Mouse (Mus musculus) cerebellum, adult 2 months (tissue): ENCODE measurements around the gene Zfp692.

Experiments used
- CTCF ChIP-seq: fragments of 200-500 bp; IDR thresholded peaks from 2 replicates; pipeline ENCODE4 v1.5.1; 2011; ENCODE audit warnings: low read depth, mild to moderate bottlenecking, control low read depth, low read length, moderate library complexity, borderline replicate concordance; ENCODE audit not compliant: insufficient read depth
- POLR2A ChIP-seq: fragments of 200-500 bp; IDR thresholded peaks from 2 replicates; pipeline ENCODE4 v1.6.1; 2011; ENCODE audit warnings: low read length, control low read depth, borderline replicate concordance; ENCODE audit not compliant: insufficient read depth

- no peak for TF ChIP-seq CTCF
- TF ChIP-seq POLR2A: peak; percentile 43; the same call in 1 of the 2 replicates
These were observed at the start of gene Zfp692 for GRCm38 (mm10) chr11:58306860-58307308.
